ENCODE assay signal across 1 mouse cellular context in genomic region chr9:20740407-20740806, GRCm38 (mm10).
A peak's percentile ranks its signal among the peaks of the same experiment; 100 is the strongest.
TF ChIP-seq lines count a peak whose summit lies in the region.

No protein-coding gene starts in this region.

TF ChIP-seq in MEL, 35 proteins besides CTCF, POLR2A, EP300 and RAD21 (continued from another document):
- TF ChIP-seq RCOR1 (IDR thresholded peaks at IDR 0.05; ENCODE audit: low read depth, low read length), result peak; percentile 70; the same call in 1 of the 2 replicates
- no peak for TF ChIP-seq E2F4 (IDR thresholded peaks at IDR 0.05; ENCODE audit: borderline replicate concordance, low read depth, low read length)
- TF ChIP-seq JUND (IDR thresholded peaks at IDR 0.05; ENCODE audit: low read depth, low read length), result 0 out of 2 replicates have a peak, but pooled peaks have one; percentile 52
- no peak for TF ChIP-seq ZMIZ1 (IDR thresholded peaks at IDR 0.05; ENCODE audit: low read depth, low read length)
- no peak for TF ChIP-seq CHD1 (IDR thresholded peaks at IDR 0.05; ENCODE audit: low read depth, low read length)
- no peak for TF ChIP-seq POLR2AphosphoS2 (IDR thresholded peaks at IDR 0.05; ENCODE audit: low read length)
- 0 out of 2 replicates have a peak, but pooled peaks have one; percentile 62 for TF ChIP-seq HCFC1 (IDR thresholded peaks at IDR 0.05; ENCODE audit: low read depth, low read length)
TF ChIP-seq in MEL: peak in this region for 16.
